Mouse (Mus musculus) hindlimb bud, embryonic 11.5 days (tissue): ENCODE measurements around the gene Plch2.

ENCODE experiments used
- DNase-seq: peaks from one replicate; pipeline ENCODE4 v3.0.0-alpha.2; 2012; ENCODE audit warnings: low read depth, low spot score; ENCODE audit errors: extremely low spot score

Plch2 gene

DNA sequence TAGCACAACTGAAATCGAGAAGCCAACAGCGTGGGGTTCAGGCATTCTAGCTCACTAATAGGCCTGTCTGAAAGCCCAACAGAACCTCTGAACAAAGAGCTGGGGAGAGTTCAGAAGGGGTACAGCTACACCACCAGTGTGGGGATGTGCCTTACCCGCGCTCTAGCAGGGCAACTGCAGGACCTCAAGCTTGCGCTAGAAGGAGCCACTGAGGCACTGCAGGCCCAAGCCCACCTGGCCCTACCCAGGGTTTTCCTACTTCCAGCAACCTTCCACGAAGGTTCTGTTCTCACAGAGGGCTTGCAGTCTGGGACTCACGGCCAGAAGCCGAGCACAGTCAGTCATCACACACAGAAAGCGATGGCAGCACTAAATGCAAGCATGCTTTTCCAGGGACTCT, 18.6 kb upstream of the Plch2 start:
- DNase-seq = no peak

DNA sequence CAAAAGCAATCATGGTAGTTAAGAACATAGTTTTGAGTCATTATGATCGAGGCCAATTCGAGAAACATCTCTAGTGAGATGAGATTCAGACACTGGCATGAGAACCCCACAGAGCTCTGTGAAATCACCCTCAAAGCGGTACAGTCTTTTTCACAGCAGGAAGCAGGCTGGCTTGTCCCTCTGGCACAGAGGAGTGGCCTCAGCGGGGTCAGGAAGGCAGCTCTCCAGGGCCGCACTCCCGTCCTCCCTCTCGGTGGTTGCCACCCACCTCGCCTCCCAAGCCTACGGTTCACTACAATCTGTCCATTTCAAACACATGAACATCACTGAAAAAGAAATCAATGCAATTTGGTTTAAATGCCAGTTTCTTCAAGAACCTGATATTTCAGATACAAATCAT, 17.8 kb upstream of the Plch2 start:
- no peak for DNase-seq

DNA sequence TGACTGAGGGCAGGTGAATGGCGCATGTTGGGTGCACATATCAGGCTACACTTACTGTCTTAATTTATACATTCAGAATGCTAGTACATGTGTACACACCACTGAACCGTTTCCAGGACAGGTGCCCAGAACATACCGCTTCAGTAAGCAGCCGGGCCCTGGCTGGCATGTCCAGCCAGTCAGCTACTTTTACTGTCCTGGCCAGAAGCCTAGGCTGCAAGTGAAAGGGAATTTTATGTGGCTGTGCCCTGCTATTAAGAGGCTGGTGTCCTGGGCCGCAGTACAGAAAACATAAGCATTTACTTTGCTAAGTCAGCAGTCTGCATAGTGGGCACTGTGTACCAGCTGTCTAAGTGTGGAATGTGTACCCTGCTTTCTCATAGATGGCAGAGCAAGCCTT, 14.3 kb upstream of the Plch2 start:
- DNase-seq = no peak

DNA sequence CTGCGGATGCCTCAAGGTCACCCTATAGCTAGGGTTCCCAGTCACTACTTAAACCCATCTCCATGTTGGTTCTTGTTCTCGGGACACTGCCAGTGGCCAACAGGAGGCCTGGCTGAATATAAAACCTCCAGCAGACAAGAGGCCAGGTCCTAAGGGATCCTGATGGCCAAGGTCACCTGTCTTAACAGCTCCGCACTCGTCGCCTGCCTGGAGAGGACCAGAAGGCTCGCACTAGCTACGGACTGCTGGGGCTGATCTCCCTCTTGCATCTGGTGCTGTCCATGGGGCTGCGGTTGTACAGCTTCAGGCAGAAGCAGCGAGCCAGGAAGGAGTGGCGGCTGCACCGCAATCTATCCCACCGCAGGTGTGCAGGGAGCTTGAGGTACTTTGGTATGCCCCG, 13.6 kb upstream of the Plch2 start:
- DNase-seq = no peak

GRCm38 (mm10) chr4:155069191-155069590, 12.6 kb upstream of the Plch2 start:
- DNase-seq = no peak

- DNase-seq = no peak
Observed at GRCm38 (mm10) chr4:155068357-155068972, 11.9 kb upstream of the Plch2 start.

DNA sequence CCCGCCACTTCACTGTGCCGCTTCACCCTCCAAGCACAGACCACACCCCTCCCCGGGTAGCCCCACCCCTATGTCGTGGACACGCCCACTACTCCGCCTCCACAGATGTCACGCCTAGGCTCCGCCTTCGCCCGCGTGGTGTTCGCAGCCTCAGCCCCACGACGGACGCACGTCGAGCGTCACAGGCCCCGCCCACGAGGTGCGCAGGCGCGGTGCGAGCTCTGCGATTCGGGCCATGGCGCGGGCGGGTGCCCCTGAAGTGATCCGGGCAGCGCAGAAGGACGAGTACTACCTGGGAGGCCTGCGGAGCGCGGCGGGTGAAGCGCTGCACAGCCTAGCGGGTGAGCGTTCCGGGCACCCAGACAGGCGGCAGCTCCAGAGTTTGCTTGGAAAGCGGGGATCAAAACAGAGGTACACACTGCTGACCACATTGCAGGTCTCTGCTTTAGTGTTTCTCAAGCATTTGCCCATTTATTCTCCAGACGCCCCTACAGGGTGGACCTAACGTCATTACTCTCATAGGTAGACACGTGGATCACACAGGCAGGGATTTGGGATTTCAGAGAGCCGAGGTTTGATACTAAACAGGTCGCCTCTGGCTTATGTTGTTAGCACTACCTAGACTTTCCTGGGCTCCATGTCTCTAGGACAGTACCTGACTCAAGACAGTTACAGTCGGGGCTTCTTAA, 10.4 kb upstream of the Plch2 start, which contains the start of gene Pex10:
Gene Pex10, plus strand, starts transcription at position 183 of the 689 bp plus-strand sequence.
- peak; percentile 92 for DNase-seq

GRCm38 (mm10) chr4:155065970-155066833, 9.6 kb upstream of the Plch2 start:
- DNase-seq = peak; percentile 99

DNA sequence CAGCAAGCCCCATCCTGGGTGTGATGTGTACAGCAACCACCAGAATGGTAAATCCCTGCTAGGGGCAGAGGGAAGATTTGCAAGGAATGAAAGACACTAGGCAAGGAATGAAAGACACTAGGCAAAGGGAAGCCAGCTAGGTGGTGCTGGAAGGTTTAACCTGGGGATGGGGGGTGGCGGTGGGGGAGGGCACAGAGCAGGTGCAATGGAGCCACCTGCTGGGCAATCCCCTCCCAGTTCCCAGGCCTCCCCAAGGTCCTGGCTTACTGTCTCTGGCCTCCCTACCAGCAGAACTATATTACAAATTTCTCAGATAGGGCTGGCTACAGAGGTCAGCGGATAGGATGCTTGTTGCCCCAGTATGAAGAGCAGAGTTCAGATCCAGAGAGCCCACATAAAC, 7.9 kb upstream of the Plch2 start:
- DNase-seq = no peak

DNA sequence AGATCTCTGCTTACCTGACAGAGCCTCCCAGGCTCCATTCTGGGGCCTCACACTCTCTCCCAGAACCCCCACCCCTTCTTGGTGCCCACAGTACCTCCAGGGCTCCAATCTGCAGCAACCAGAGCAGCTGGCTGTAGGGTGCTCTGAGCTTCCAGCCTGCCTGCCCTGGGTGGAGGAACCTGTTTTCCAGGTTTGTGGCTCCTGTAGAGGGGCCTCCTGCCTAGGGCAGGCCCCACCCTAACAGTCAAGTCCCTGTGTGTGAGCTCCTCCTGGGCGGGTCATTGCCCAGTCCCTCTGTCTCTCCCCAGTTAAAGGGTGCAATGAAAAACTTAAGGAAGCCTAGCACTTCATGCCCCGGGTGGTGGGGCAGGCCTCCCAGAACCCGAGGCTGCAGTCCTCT, 7.3 kb upstream of the Plch2 start:
- no peak for DNase-seq

GRCm38 (mm10) chr4:155058325-155058724, 1.7 kb upstream of the Plch2 start:
- no peak for DNase-seq

DNA sequence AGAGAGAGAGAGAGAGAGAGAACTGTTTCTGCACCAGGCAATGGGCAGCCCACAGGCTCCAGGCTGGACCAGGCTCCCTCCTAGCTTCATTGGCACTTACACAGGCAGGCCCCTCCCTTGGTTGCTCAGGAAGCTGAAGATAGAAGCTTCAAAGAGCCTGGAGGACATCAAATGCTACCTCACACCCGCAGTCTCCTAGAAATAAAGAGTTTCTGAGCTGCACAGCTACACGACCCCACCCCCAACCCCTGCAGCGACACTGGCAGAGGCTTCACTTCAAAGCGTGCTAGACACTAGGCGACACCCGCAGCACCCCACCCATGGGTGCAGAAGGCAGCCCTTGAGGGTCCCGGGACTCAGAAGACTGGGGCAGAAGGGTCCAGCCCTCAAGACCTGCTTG, 6.5 kb downstream of the Plch2 start:
- DNase-seq = no peak

GRCm38 (mm10) chr4:155046636-155047035, 9.9 kb downstream of the Plch2 start:
- no peak for DNase-seq

DNA sequence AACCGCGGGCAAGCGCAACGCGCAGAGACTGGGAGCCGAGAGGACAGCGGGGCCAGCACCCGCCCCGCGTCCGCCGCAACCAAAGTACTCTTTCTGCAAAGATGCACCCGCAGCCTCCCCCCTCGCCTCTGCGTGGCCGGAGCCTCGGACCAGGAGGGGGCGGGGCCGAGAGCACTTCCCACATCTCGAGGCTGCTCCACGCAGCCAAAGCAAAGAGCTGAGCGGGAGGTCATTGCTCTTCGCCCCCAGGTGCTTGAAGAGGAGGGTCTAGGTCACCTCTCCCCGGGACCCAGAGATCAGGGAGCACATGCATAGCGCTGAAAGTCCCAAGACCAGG, 13.3 kb downstream of the Plch2 start:
- no peak for DNase-seq

- DNase-seq = no peak
Observed at GRCm38 (mm10) chr4:155042606-155043288, 13.8 kb downstream of the Plch2 start.

GRCm38 (mm10) chr4:155040696-155041095, 15.9 kb downstream of the Plch2 start:
- DNase-seq = no peak

GRCm38 (mm10) chr4:155040197-155040596, 16.4 kb downstream of the Plch2 start:
- DNase-seq = no peak

DNA sequence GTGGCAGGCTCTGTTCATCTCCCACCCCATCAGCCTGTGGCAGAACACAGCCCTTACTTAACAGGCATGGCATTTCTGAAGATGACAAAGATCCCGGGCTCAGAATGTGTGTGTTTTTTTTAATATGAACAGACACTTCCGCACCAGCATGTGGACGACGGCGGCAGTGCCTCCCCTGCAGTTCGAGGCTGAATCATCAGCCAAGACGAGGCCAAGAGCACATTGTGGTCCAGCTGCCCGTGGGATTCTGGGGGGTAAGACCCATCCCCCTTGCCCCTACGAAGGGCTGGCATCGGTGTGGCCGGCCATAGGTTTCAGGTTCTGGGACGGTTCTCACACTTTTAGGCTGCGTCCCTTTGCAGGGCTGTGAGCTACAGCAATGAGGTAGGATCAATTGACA, 21.8 kb downstream of the Plch2 start:
- no peak for DNase-seq

DNA sequence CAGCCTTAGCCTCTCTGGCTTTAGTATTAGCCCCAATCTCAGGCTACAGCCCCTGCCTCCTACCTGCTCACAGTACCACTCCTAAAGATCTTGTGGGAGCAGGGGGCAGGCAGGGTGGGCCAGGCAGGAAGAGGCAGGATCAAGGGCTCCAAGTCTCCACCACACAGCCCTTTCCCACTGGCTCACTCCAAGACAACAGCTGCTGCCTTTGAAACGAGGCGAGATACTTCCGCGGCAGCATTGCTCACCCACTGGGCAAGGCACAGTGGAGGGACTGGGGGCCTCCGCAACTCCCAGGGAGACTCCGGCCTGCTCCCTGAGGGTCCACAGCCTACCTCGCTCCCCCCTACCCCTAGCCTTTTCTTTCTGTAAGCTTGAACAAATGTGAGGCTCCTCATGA, 22.4 kb downstream of the Plch2 start:
- no peak for DNase-seq

GRCm38 (mm10) chr4:155033115-155033514, 23.5 kb downstream of the Plch2 start:
- DNase-seq = no peak
